Mouse (Mus musculus): ENCODE measurements around the gene Yaf2. TPM values are rescaled to one million over a fixed set of nuclear protein-coding genes. Genes with fewer than 3 reads are reported as not detected.
A peak's percentile ranks its signal among the peaks of the same experiment; 100 is the strongest.
"Not testable (repeated sequence)": the region's sequence is repeated elsewhere in the genome, so short reads cannot be mapped to it uniquely, and the experiment has no call there.

The Yaf2 gene
- polyA plus RNA-seq, 1 experiment from 2014 or later, result 75.0 TPM

GRCm38 (mm10) chr15:93318781-93319180 is 18.0 kb downstream of the Yaf2 start:
- no peak for DNase-seq (ENCODE audit: low spot score)
- ATAC-seq (replicated peaks; ENCODE audit: low FRiP score, low TSS enrichment, low read depth), result no peak
- Histone ChIP-seq H3K36me3 (ENCODE audit: control insufficient read depth, insufficient read depth, low read length) (no peaks in the 10 kb centered on the region), H3K27me3 (replicated peaks; ENCODE audit: control insufficient read depth, insufficient read depth, low read length) (no peaks in the 10 kb centered on the region), H3K4me1 (replicated peaks; ENCODE audit: control insufficient read depth, insufficient read depth, low read length) (no peaks in the 10 kb centered on the region), H3K27ac (ENCODE audit: low read depth) (no peak overlapping the region), H3K4me2 (ENCODE audit: low read length) (no peak overlapping the region), H3K9ac (ENCODE audit: low read length) (no peak overlapping the region), H3K9me3 (ENCODE audit: control insufficient read depth, low read length) (no peaks in the 10 kb centered on the region), H3K4me3 (ENCODE audit: low read depth, low read length) (no peak overlapping the region)
- 92% methylated on average over 1 of the region's 1 CpGs for WGBS

- H3K36me3 ChIP-seq (ENCODE audit: control insufficient read depth, insufficient read depth, low read length); H3K9ac ChIP-seq (ENCODE audit: low read length); H3K27ac ChIP-seq (ENCODE audit: low read depth); DNase-seq (ENCODE audit: low spot score); H3K9me3 ChIP-seq (ENCODE audit: control insufficient read depth, low read length); ATAC-seq (replicated peaks; ENCODE audit: low FRiP score, low TSS enrichment, low read depth); H3K27me3 ChIP-seq (replicated peaks; ENCODE audit: control insufficient read depth, insufficient read depth, low read length); H3K4me1 ChIP-seq (replicated peaks; ENCODE audit: control insufficient read depth, insufficient read depth, low read length); H3K4me3 ChIP-seq (ENCODE audit: low read depth, low read length); H3K4me2 ChIP-seq (ENCODE audit: low read length): not testable (repeated sequence)
- 94% methylated on average over 4 of the region's 4 CpGs for WGBS
Observed at GRCm38 (mm10) chr15:93310304-93310703, 26.4 kb downstream of the Yaf2 start.

DNA sequence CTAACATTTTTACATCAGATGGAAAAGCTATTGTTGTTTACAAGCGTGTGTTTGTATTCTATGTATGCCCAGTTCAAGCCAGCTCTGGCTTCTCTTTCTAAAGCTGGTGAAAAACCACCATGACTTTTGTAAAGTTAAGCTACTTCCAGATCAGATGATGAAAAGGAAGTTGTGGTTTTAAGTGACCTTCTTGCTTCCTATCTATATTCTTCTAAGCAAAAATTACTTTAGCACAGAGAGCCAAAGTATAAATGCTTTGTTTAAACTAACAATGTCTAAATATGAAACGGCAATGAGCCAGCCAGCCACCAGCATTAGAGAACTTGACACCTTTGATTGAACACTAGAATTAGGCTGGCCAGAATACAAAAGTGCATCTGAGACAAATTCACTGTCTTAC is 38.5 kb downstream of the Yaf2 start:
- Histone ChIP-seq H3K36me3 (ENCODE audit: control insufficient read depth, insufficient read depth, low read length) (0 out of 2 replicates have a peak, but pooled peaks cover under 1% of the 10 kb centered on the region), H3K4me2 (ENCODE audit: low read length) (no peak overlapping the region), H3K27ac (ENCODE audit: low read depth) (no peak overlapping the region), H3K27me3 (replicated peaks; ENCODE audit: control insufficient read depth, insufficient read depth, low read length) (no peaks in the 10 kb centered on the region), H3K9me3 (ENCODE audit: control insufficient read depth, low read length) (no peaks in the 10 kb centered on the region), H3K4me1 (replicated peaks; ENCODE audit: control insufficient read depth, insufficient read depth, low read length) (peaks cover 21% of the 10 kb centered on the region), H3K4me3 (ENCODE audit: low read depth, low read length) (no peak overlapping the region), H3K9ac (ENCODE audit: low read length) (no peak overlapping the region)
- no peak for DNase-seq (ENCODE audit: low spot score)
- WGBS, result 68% methylated on average over 2 of the region's 2 CpGs
- no peak for ATAC-seq (replicated peaks; ENCODE audit: low FRiP score, low TSS enrichment, low read depth)

GRCm38 (mm10) chr15:93294483-93294882 is 42.3 kb downstream of the Yaf2 start:
- Histone ChIP-seq H3K4me2 (ENCODE audit: low read length) (peak overlapping the region; percentile 11; the same call in 1 of the 2 replicates), H3K36me3 (ENCODE audit: control insufficient read depth, insufficient read depth, low read length) (peaks cover 11% of the 10 kb centered on the region), H3K9ac (ENCODE audit: low read length) (no peak overlapping the region), H3K27me3 (replicated peaks; ENCODE audit: control insufficient read depth, insufficient read depth, low read length) (no peaks in the 10 kb centered on the region), H3K4me1 (replicated peaks; ENCODE audit: control insufficient read depth, insufficient read depth, low read length) (peaks cover 14% of the 10 kb centered on the region), H3K27ac (ENCODE audit: low read depth) (no peak overlapping the region), H3K4me3 (ENCODE audit: low read depth, low read length) (no peak overlapping the region), H3K9me3 (ENCODE audit: control insufficient read depth, low read length) (no peaks in the 10 kb centered on the region)
- DNase-seq (ENCODE audit: low spot score) (no peak), ATAC-seq (replicated peaks; ENCODE audit: low FRiP score, low TSS enrichment, low read depth) (no peak)
- 54% methylated on average over 11 of the region's 11 CpGs for WGBS

GRCm38 (mm10) chr15:93288321-93288720 is 48.4 kb downstream of the Yaf2 start:
- ATAC-seq (replicated peaks; ENCODE audit: low FRiP score, low TSS enrichment, low read depth) (no peak), DNase-seq (ENCODE audit: low spot score) (no peak)
- Histone ChIP-seq H3K9ac (ENCODE audit: low read length) (no peak overlapping the region), H3K4me1 (replicated peaks; ENCODE audit: control insufficient read depth, insufficient read depth, low read length) (no peaks in the 10 kb centered on the region), H3K4me3 (ENCODE audit: low read depth, low read length) (no peak overlapping the region), H3K27ac (ENCODE audit: low read depth) (no peak overlapping the region), H3K27me3 (replicated peaks; ENCODE audit: control insufficient read depth, insufficient read depth, low read length) (no peaks in the 10 kb centered on the region), H3K4me2 (ENCODE audit: low read length) (no peak overlapping the region), H3K36me3 (ENCODE audit: control insufficient read depth, insufficient read depth, low read length) (peaks cover 40% of the 10 kb centered on the region), H3K9me3 (ENCODE audit: control insufficient read depth, low read length) (no peaks in the 10 kb centered on the region)
- WGBS, result 94% methylated on average over 4 of the region's 4 CpGs

DNA sequence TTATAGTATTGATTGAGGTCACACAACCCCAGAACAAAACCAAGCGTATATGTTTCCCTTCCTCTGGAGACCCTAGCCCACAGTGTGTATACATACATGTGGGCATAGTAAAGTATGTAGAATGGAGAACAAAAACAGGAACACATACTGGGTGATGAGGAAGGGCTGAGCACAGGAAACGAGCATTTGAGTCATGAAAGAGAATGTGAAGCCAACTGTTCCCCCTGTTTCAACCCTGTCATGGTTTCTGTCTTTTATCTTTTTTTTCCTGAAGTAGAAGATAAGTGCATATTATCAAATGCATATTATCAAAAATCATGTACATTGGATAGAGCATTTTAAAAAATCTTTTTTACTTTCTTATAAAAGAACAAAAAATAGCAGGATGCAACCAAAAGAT is 49.1 kb downstream of the Yaf2 start:
- H3K27ac ChIP-seq (ENCODE audit: low read depth), result no peak overlapping the region
- no peaks in the 10 kb centered on the region for H3K4me1 ChIP-seq (replicated peaks; ENCODE audit: control insufficient read depth, insufficient read depth, low read length)
- H3K27me3 ChIP-seq (replicated peaks; ENCODE audit: control insufficient read depth, insufficient read depth, low read length), result no peaks in the 10 kb centered on the region
- H3K9me3 ChIP-seq (ENCODE audit: control insufficient read depth, low read length), result no peaks in the 10 kb centered on the region
- no peak for ATAC-seq (replicated peaks; ENCODE audit: low FRiP score, low TSS enrichment, low read depth)
- no peak overlapping the region for H3K9ac ChIP-seq (ENCODE audit: low read length)
- DNase-seq (ENCODE audit: low spot score), result no peak
- no peak overlapping the region for H3K4me3 ChIP-seq (ENCODE audit: low read depth, low read length)
- peaks cover 46% of the 10 kb centered on the region for H3K36me3 ChIP-seq (ENCODE audit: control insufficient read depth, insufficient read depth, low read length)
- no peak overlapping the region for H3K4me2 ChIP-seq (ENCODE audit: low read length)
- WGBS, result 76% methylated on average over 2 of the region's 2 CpGs

GRCm38 (mm10) chr15:93285244-93285643 is 51.5 kb downstream of the Yaf2 start:
- no peaks in the 10 kb centered on the region for H3K4me1 ChIP-seq (replicated peaks; ENCODE audit: control insufficient read depth, insufficient read depth, low read length)
- no peak overlapping the region for H3K9ac ChIP-seq (ENCODE audit: low read length)
- ATAC-seq (replicated peaks; ENCODE audit: low FRiP score, low TSS enrichment, low read depth), result no peak
- DNase-seq (ENCODE audit: low spot score), result no peak
- peaks cover 55% of the 10 kb centered on the region for H3K36me3 ChIP-seq (ENCODE audit: control insufficient read depth, insufficient read depth, low read length)
- no peaks in the 10 kb centered on the region for H3K27me3 ChIP-seq (replicated peaks; ENCODE audit: control insufficient read depth, insufficient read depth, low read length)
- no peak overlapping the region for H3K4me2 ChIP-seq (ENCODE audit: low read length)
- 84% methylated on average over 15 of the region's 15 CpGs for WGBS
- H3K9me3 ChIP-seq (ENCODE audit: control insufficient read depth, low read length), result no peaks in the 10 kb centered on the region
- H3K27ac ChIP-seq (ENCODE audit: low read depth), result no peak overlapping the region
- H3K4me3 ChIP-seq (ENCODE audit: low read depth, low read length), result no peak overlapping the region

DNA sequence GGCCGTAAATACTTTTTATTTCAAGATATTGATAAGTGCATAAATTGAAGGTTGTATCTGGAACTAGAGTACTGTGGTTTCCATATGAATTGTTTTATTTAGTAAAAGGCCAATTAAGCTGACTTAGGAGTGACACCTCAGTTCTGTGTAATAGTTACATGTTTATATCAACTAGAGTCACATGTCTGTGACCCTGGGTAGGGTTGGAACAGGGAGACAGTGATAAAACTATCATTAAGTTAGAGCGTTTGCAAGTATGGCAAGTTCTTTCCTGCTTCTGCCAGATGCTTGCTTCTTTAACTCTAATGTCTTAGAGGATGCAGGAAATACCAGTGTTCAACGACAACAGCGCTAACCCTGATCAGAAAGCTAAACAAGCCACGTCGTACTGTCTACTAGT is 52.4 kb downstream of the Yaf2 start:
- H3K27me3 ChIP-seq (replicated peaks; ENCODE audit: control insufficient read depth, insufficient read depth, low read length), result no peaks in the 10 kb centered on the region
- ATAC-seq (replicated peaks; ENCODE audit: low FRiP score, low TSS enrichment, low read depth), result no peak
- no peak overlapping the region for H3K4me2 ChIP-seq (ENCODE audit: low read length)
- H3K4me3 ChIP-seq (ENCODE audit: low read depth, low read length), result no peak overlapping the region
- peaks cover 46% of the 10 kb centered on the region for H3K36me3 ChIP-seq (ENCODE audit: control insufficient read depth, insufficient read depth, low read length)
- H3K9me3 ChIP-seq (ENCODE audit: control insufficient read depth, low read length), result no peaks in the 10 kb centered on the region
- no peak for DNase-seq (ENCODE audit: low spot score)
- H3K4me1 ChIP-seq (replicated peaks; ENCODE audit: control insufficient read depth, insufficient read depth, low read length), result no peaks in the 10 kb centered on the region
- WGBS, result 85% methylated on average over 6 of the region's 6 CpGs
- H3K9ac ChIP-seq (ENCODE audit: low read length), result no peak overlapping the region
- no peak overlapping the region for H3K27ac ChIP-seq (ENCODE audit: low read depth)

GRCm38 (mm10) chr15:93283349-93283748 is 53.4 kb downstream of the Yaf2 start:
- H3K4me3 ChIP-seq (ENCODE audit: low read depth, low read length), result no peak overlapping the region
- H3K9ac ChIP-seq (ENCODE audit: low read length), result no peak overlapping the region
- ATAC-seq (replicated peaks; ENCODE audit: low FRiP score, low TSS enrichment, low read depth) (no peak), DNase-seq (ENCODE audit: low spot score) (no peak)
- 76% methylated on average over 11 of the region's 11 CpGs for WGBS
- H3K9me3 ChIP-seq (ENCODE audit: control insufficient read depth, low read length), result no peaks in the 10 kb centered on the region
- peaks cover 44% of the 10 kb centered on the region for H3K36me3 ChIP-seq (ENCODE audit: control insufficient read depth, insufficient read depth, low read length)
- H3K27me3 ChIP-seq (replicated peaks; ENCODE audit: control insufficient read depth, insufficient read depth, low read length), result no peaks in the 10 kb centered on the region
- no peak overlapping the region for H3K4me2 ChIP-seq (ENCODE audit: low read length)
- H3K27ac ChIP-seq (ENCODE audit: low read depth), result no peak overlapping the region
- no peaks in the 10 kb centered on the region for H3K4me1 ChIP-seq (replicated peaks; ENCODE audit: control insufficient read depth, insufficient read depth, low read length)
